Mouse (Mus musculus): Measurements from ENCODE around the gene Lrrc25. TPM values are rescaled to one million over a fixed set of nuclear protein-coding genes. Genes with fewer than 3 reads are reported as not detected.

Lrrc25 gene
- total and polyA plus RNA-seq, 2 experiments from 2014 or later: 1.3 to 3.3 TPM

- WGBS: 87% methylated on average over 8 of the region's 8 CpGs
- Histone ChIP-seq H3K9me3 (ENCODE audit: low read length) (no peaks in the 10 kb centered on the region), H3K36me3 (ENCODE audit: insufficient read depth, low read length) (no peaks in the 10 kb centered on the region), H3K4me3 (ENCODE audit: low read length) (no peak overlapping the region), H3K27me3 (ENCODE audit: insufficient read depth, low read length) (no peaks in the 10 kb centered on the region), H3K27ac (no peak overlapping the region), H3K9ac (replicated peaks; ENCODE audit: low read length) (no peak overlapping the region), H3K4me2 (ENCODE audit: low read depth, low read length) (no peak overlapping the region), H3K4me1 (ENCODE audit: insufficient read depth, low read length) (0 out of 2 replicates have a peak, but pooled peaks cover 9% of the 10 kb centered on the region)
- ATAC-seq: no peak
- DNase-seq (ENCODE audit: low spot score): no peak
- no peak for TF ChIP-seq CTCF (IDR thresholded peaks at IDR 0.05; ENCODE audit: low read depth)
Measured at GRCm38 (mm10) chr8:70615281-70615680, 674 bp upstream of the Lrrc25 start.

DNA sequence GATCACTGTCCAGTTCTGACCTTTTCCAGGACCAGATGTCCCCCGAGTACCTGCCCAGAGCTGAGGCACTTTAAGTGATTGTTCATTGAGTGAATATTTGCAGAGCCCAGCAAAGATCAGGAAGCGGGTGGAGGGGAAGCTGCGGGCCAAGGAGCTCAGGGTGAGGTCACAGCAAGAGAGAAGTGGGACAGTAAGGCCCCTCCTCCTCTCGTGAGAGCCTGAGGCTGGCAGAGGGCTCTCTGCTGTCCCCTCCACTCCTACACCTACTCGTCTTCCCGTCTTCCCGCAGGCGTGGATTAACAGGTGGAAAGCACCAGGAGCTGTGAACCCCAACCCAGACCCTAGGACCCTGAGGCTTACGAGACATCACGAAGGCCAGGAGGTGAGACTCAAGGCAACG lies 690 bp downstream of the Lrrc25 start:
- DNase-seq (ENCODE audit: low spot score): no peak
- Histone ChIP-seq H3K9ac (replicated peaks; ENCODE audit: low read length) (no peak overlapping the region), H3K9me3 (ENCODE audit: low read length) (no peaks in the 10 kb centered on the region), H3K36me3 (ENCODE audit: insufficient read depth, low read length) (no peaks in the 10 kb centered on the region), H3K4me2 (ENCODE audit: low read depth, low read length) (no peak overlapping the region), H3K4me1 (ENCODE audit: insufficient read depth, low read length) (no peaks in the 10 kb centered on the region), H3K4me3 (ENCODE audit: low read length) (no peak overlapping the region), H3K27ac (no peak overlapping the region), H3K27me3 (ENCODE audit: insufficient read depth, low read length) (no peaks in the 10 kb centered on the region)
- ATAC-seq: no peak
- TF ChIP-seq CTCF (IDR thresholded peaks at IDR 0.05; ENCODE audit: low read depth): no peak
- 56% methylated on average over 11 of the region's 11 CpGs for WGBS

DNA sequence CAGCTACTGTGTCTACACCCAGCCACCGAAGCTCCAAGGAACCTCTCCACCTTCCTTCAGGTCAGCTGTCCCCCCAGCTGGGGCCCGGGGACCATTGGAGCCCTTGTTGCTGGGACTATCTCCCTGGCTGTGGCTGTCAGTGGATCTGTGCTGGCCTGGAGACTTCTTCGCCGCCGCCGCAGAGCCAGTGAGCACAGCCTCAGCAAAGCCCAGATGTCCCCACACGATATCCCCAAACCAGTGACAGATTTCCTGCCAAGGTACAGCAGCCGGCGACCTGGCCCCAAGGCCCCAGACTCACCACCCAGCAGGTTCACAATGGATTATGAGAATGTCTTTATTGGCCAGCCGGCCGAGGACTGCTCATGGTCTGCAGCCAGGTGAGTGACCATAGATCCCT lies 2.0 kb downstream of the Lrrc25 start:
- H3K9me3 ChIP-seq (ENCODE audit: low read length): no peaks in the 10 kb centered on the region
- H3K4me3 ChIP-seq (ENCODE audit: low read length): no peak overlapping the region
- no peaks in the 10 kb centered on the region for H3K27me3 ChIP-seq (ENCODE audit: insufficient read depth, low read length)
- no peak for ATAC-seq
- H3K4me1 ChIP-seq (ENCODE audit: insufficient read depth, low read length): no peaks in the 10 kb centered on the region
- no peak overlapping the region for H3K4me2 ChIP-seq (ENCODE audit: low read depth, low read length)
- no peak overlapping the region for H3K27ac ChIP-seq
- 66% methylated on average over 11 of the region's 11 CpGs for WGBS
- no peaks in the 10 kb centered on the region for H3K36me3 ChIP-seq (ENCODE audit: insufficient read depth, low read length)
- DNase-seq (ENCODE audit: low spot score): no peak
- no peak for TF ChIP-seq CTCF (IDR thresholded peaks at IDR 0.05; ENCODE audit: low read depth)
- H3K9ac ChIP-seq (replicated peaks; ENCODE audit: low read length): no peak overlapping the region

GRCm38 (mm10) chr8:70618888-70619334 lies 3.0 kb downstream of the Lrrc25 start:
- ATAC-seq: no peak
- Histone ChIP-seq H3K9me3 (ENCODE audit: low read length) (no peaks in the 10 kb centered on the region), H3K9ac (replicated peaks; ENCODE audit: low read length) (no peak overlapping the region), H3K27me3 (ENCODE audit: insufficient read depth, low read length) (no peaks in the 10 kb centered on the region), H3K4me1 (ENCODE audit: insufficient read depth, low read length) (no peaks in the 10 kb centered on the region), H3K4me3 (ENCODE audit: low read length) (no peak overlapping the region), H3K36me3 (ENCODE audit: insufficient read depth, low read length) (no peaks in the 10 kb centered on the region), H3K27ac (no peak overlapping the region), H3K4me2 (ENCODE audit: low read depth, low read length) (no peak overlapping the region)
- 31% methylated on average over 9 of the region's 9 CpGs for WGBS
- TF ChIP-seq CTCF (IDR thresholded peaks at IDR 0.05; ENCODE audit: low read depth): no peak
- DNase-seq (ENCODE audit: low spot score): no peak

GRCm38 (mm10) chr8:70622220-70622619 lies 6.3 kb downstream of the Lrrc25 start:
- WGBS: 68% methylated on average over 3 of the region's 3 CpGs

DNA sequence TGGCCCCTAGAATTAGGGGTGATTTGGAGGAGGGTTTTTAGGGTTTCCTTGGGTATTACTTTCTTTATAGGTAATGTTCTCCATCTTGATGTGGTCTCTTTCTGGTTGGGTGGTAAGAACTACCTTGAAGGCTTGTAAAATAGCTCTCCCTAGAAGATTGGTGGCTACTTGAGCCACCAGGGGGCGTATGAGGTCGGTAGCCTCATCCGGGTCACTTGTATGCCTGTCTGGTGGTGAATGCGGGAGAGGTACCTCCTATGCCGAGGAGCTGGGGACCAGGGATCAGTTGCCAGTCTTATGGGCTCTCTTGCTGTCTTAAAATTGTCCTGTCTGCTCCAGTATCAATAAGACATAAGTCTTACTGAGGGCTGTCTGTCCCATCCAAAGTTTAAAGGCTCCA lies 9.1 kb downstream of the Lrrc25 start:
- Histone ChIP-seq H3K4me1 (ENCODE audit: insufficient read depth, low read length) (0 out of 2 replicates have a peak, but pooled peaks cover 2% of the 10 kb centered on the region), H3K9me3 (ENCODE audit: low read length) (no peaks in the 10 kb centered on the region), H3K36me3 (ENCODE audit: insufficient read depth, low read length) (no peaks in the 10 kb centered on the region), H3K27ac (no peak overlapping the region), H3K4me3 (ENCODE audit: low read length) (no peak overlapping the region), H3K4me2 (ENCODE audit: low read depth, low read length) (no peak overlapping the region), H3K9ac (replicated peaks; ENCODE audit: low read length) (no peak overlapping the region), H3K27me3 (ENCODE audit: insufficient read depth, low read length) (no peaks in the 10 kb centered on the region)
- DNase-seq (ENCODE audit: low spot score) (peak; percentile 60), ATAC-seq (no peak)
- WGBS: 16% methylated on average over 5 of the region's 5 CpGs
- TF ChIP-seq CTCF (IDR thresholded peaks at IDR 0.05; ENCODE audit: low read depth): peak; percentile 66

More at GRCm38 (mm10) chr8:70622220-70622619, 6.3 kb downstream of the Lrrc25 start:
- ATAC-seq (no peak), DNase-seq (ENCODE audit: low spot score) (no peak)
- Histone ChIP-seq H3K4me3 (ENCODE audit: low read length) (no peak overlapping the region), H3K27ac (no peak overlapping the region), H3K9me3 (ENCODE audit: low read length) (no peaks in the 10 kb centered on the region), H3K36me3 (ENCODE audit: insufficient read depth, low read length) (no peaks in the 10 kb centered on the region), H3K4me2 (ENCODE audit: low read depth, low read length) (no peak overlapping the region), H3K27me3 (ENCODE audit: insufficient read depth, low read length) (no peaks in the 10 kb centered on the region), H3K9ac (replicated peaks; ENCODE audit: low read length) (no peak overlapping the region), H3K4me1 (ENCODE audit: insufficient read depth, low read length) (no peaks in the 10 kb centered on the region)
- no peak for TF ChIP-seq CTCF (IDR thresholded peaks at IDR 0.05; ENCODE audit: low read depth)

DNA sequence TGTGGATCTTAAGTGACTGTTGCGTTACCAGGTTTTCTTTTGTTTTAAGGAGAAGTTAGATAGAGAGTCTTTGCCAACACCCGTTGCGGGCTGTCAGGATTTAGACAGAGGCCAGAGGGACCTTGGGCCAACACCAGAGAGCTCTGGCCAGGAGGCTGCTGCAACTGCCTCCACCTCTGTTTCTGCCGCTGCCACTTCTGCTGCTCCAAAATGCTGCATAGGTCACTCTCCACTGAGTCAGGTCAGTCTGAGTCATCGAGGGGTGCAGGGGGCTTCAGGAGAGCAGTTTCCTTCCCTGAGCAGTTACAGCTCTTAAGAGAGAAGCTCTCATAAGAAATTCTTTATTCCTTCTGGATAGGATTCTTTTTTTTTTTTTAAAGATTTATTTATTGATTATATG lies 11.1 kb downstream of the Lrrc25 start:
- no peak overlapping the region for H3K4me3 ChIP-seq (ENCODE audit: low read length)
- no peaks in the 10 kb centered on the region for H3K36me3 ChIP-seq (ENCODE audit: insufficient read depth, low read length)
- H3K4me1 ChIP-seq (ENCODE audit: insufficient read depth, low read length): peaks cover 6% of the 10 kb centered on the region
- H3K9me3 ChIP-seq (ENCODE audit: low read length): no peaks in the 10 kb centered on the region
- 68% methylated on average over 5 of the region's 5 CpGs for WGBS
- ATAC-seq (no peak), DNase-seq (ENCODE audit: low spot score) (no peak)
- no peak overlapping the region for H3K4me2 ChIP-seq (ENCODE audit: low read depth, low read length)
- H3K27ac ChIP-seq: no peak overlapping the region
- H3K27me3 ChIP-seq (ENCODE audit: insufficient read depth, low read length): no peaks in the 10 kb centered on the region
- TF ChIP-seq CTCF (IDR thresholded peaks at IDR 0.05; ENCODE audit: low read depth): no peak
- H3K9ac ChIP-seq (replicated peaks; ENCODE audit: low read length): no peak overlapping the region
